Mouse (Mus musculus) kidney, embryonic 14.5 days (tissue): ENCODE data around the gene Zfp326. TPM values are rescaled to one million over a fixed set of nuclear protein-coding genes. Genes with fewer than 3 reads are reported as not detected.
A peak's percentile ranks its signal among the peaks of the same experiment; 100 is the strongest.

Experiments
- ATAC-seq: fragments of 200-750 bp; cut with Nextera tagmentation; 2 replicates; pipeline ENCODE4 v1.8.0; 2017; ENCODE audit warnings: moderate number of reproducible peaks, mild to moderate bottlenecking, moderate TSS enrichment, moderate library complexity; ENCODE audit not compliant: low FRiP score, low TSS enrichment
- H3K27ac ChIP-seq: fragments of 300-500 bp; sonication (generic); 2 replicates; pipeline ENCODE4 v1.5.1; 2014; ENCODE audit warnings: low read depth, mild to moderate bottlenecking, low read length, moderate library complexity, mixed read lengths
- H3K27me3 ChIP-seq: fragments of 300-500 bp; sonication (generic); 2 replicates; pipeline ENCODE4 v1.6.1; 2014; ENCODE audit warnings: mild to moderate bottlenecking, low read length; ENCODE audit not compliant: control insufficient read depth, insufficient read depth
- H3K36me3 ChIP-seq: fragments of 300-500 bp; sonication (generic); 2 replicates; pipeline ENCODE4 v1.6.1; 2014; ENCODE audit warnings: low read length, mixed read lengths; ENCODE audit not compliant: control insufficient read depth, insufficient read depth
- H3K4me1 ChIP-seq: fragments of 300-500 bp; sonication (generic); 2 replicates; pipeline ENCODE4 v1.6.1; 2014; ENCODE audit warnings: low read length, mixed read lengths; ENCODE audit not compliant: control insufficient read depth, insufficient read depth
- H3K4me2 ChIP-seq: fragments of 300-500 bp; sonication (generic); replicated peaks from 2 replicates; pipeline ENCODE4 v1.6.1; 2014; ENCODE audit warnings: low read depth, mild to moderate bottlenecking, low read length
- H3K4me3 ChIP-seq: fragments of 300-500 bp; sonication (generic); 2 replicates; pipeline ENCODE4 v1.5.1; 2014; ENCODE audit warnings: mild to moderate bottlenecking, low read length
- H3K9ac ChIP-seq: fragments of 300-500 bp; sonication (generic); 2 replicates; pipeline ENCODE4 v1.6.1; 2014; ENCODE audit warnings: low read depth, mild to moderate bottlenecking, low read length, moderate library complexity
- H3K9me3 ChIP-seq: fragments of 300-500 bp; sonication (generic); 2 replicates; pipeline ENCODE4 v1.6.1; 2016; ENCODE audit warnings: low read length; ENCODE audit not compliant: control insufficient read depth
- WGBS: fragments of 180-500 bp; shearing (Covaris S2); extraction: QIAGEN DNeasy Blood & Tissue Kit; methylation state at CpG from one replicate; pipeline ENCODE4 v1.1.7; 2014; 5-methylcytosine and 5-hydroxymethylcytosine counted together
- polyA plus RNA-seq: library from polyadenylated mRNA; unstranded; fragments of >200 nt; fragmentation: Nextera tagmentation; extraction: Ambion mirVana; gene quantifications from 2 replicates; pipeline ENCODE4 v1.2.1, GENCODE M21; 2014

The Zfp326 gene
- 45.1 and 57.3 TPM in 2 replicates for polyA plus RNA-seq

DNA sequence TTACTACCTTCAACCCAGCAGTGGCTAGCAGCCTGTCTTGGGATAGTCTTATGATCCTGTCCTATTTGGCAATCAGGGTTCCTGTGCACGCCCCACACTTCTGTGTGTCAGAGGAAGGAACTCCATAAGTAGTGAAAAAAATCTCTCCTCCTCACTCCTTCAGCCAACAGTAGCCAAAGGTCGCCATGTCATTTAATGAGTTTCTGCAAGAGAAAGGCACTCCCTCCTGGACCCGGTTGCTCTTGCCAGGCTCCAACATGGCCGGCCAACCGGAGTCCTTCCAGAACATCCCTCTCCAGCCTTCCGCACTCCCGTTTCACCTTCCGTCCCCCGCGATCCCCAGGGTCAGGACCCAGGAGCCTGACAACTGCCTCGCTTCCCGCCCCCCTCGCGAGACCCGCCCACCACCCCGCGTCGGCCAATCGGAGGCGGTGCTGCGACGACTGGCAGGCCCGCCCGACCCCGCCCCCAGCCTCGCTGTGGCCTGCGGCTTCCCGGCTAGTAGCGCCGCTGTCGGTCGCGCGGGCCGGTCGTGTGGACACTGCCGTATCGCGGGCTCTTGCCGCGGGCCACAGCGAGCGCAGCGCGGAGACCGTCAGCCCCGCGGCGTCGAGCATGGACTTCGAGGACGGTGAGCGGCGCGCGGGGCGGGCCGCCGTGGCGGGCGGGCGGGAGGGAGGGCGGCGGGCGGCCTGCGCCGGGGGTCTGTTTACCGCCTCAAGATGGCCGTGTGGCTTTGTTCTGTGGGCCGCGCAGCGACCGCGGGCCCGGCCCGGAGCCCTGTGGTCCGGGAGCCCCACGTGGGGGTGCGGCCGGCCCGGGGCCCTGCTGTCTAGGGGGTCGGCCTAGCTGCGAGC, at the start of gene Zfp326:
Zfp326 (plus strand) TSS at position 498 of the 857 bp plus-strand sequence.
- Histone ChIP-seq H3K4me3 (peak within 1 kb of the TSS; percentile 87), H3K36me3 (peaks cover 3% of the 10 kb centered on the region; the same call in 1 of the 2 replicates), H3K27me3 (no peaks in the 10 kb centered on the region), H3K4me1 (peaks cover 12% of the 10 kb centered on the region; the same call in 1 of the 2 replicates), H3K9ac (peak within 1 kb of the TSS; percentile 99), H3K4me2 (peak within 1 kb of the TSS; percentile 69), H3K27ac (peak within 1 kb of the TSS; percentile 81), H3K9me3 (no peaks in the 10 kb centered on the region)
- WGBS: 0% methylated on average over 68 of the region's 83 CpGs
- ATAC-seq: peak; percentile 96

DNA sequence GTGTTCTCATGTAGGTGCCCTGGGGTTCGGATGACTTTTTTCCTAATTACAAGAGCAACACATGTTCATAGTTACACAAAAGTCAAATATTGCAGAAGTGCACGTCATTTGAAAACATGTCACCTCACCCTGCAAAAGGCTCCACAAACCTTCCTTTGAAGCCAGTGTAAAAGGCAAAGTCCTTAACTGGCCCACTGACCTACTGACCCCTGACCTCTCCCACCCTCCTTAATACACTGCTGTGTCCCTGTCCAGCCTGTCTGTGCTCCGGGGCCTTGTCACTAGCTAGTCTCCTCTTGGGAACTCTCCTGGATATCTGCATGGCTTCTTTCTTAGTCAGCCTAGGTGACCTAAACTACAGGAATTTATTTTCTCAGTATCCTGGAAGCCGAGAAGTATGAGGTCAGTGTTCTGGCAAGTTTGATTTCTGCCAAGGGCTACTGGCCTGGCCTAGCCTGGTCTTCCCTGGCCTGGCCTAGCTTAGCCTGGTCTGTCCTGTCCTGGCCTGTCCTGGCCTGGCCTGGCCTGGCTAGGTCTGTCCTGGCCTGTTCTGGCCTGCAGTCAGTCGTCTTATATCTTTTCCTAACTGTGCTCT, 49.4 kb upstream of the Zfp326 start:
- Histone ChIP-seq H3K27ac (no peak overlapping the region), H3K4me3 (no peak overlapping the region), H3K4me2 (no peak overlapping the region), H3K27me3 (no peaks in the 10 kb centered on the region), H3K9ac (no peak overlapping the region), H3K36me3 (no peaks in the 10 kb centered on the region), H3K9me3 (no peaks in the 10 kb centered on the region), H3K4me1 (peaks cover 8% of the 10 kb centered on the region)
- WGBS: 57% methylated on average over 5 of the region's 5 CpGs
- ATAC-seq: no peak

DNA sequence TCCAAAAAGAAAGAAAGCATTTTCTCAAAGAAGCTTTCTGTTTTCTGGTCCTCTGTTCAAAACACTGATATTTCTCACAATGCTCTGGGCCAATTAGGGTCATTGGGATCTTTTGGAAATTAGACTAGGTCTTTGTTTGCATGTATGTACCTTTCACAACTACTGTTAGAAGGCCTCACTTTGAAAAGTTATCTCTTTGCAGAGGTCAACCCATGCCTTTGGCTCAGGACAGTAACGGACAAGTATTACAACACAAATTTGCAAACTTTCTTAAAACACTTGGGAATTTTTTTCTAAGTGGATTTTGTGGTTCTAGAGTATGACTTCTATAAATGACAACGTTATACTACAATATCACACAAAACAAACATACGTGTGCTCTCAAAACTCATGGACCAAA, 48.3 kb upstream of the Zfp326 start:
- H3K27me3 ChIP-seq: no peaks in the 10 kb centered on the region
- no peak overlapping the region for H3K4me2 ChIP-seq
- 94% methylated on average over 3 of the region's 3 CpGs for WGBS
- H3K36me3 ChIP-seq: no peaks in the 10 kb centered on the region
- H3K4me3 ChIP-seq: no peak overlapping the region
- no peak for ATAC-seq
- no peaks in the 10 kb centered on the region for H3K9me3 ChIP-seq
- H3K9ac ChIP-seq: no peak overlapping the region
- peaks cover 9% of the 10 kb centered on the region for H3K4me1 ChIP-seq
- no peak overlapping the region for H3K27ac ChIP-seq

DNA sequence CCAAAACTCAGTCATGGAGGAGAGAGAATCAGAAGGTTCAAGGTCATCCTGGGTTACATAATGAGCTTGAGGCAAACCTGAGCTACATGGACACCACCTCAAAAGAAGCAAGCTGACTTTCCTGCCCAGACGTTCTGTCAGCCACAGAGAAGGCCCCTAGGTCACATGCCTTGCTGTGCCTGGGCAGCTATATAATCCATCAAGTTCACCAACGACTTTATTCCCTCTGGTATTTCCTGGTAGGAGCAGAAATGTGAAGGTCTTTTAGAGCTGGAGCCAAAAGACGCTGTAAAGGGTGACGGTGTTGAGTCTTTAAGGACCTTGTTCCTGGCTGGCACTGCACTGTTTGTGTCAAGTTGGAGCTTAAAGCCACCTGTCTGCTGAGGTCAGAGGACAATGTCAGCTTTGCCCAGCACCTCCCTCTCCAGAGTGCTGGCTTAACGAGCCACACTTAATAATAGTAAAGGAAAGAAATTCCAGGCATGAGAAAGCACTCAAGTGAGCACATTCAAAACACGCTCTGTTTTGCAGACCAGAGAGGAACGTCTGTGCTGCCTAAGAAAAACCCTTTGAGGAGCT, 47.3 kb upstream of the Zfp326 start:
- Histone ChIP-seq H3K4me1 (peaks cover 9% of the 10 kb centered on the region; the same call in 1 of the 2 replicates), H3K27ac (no peak overlapping the region), H3K36me3 (no peaks in the 10 kb centered on the region), H3K9me3 (no peaks in the 10 kb centered on the region), H3K4me3 (no peak overlapping the region), H3K4me2 (no peak overlapping the region), H3K27me3 (no peaks in the 10 kb centered on the region), H3K9ac (no peak overlapping the region)
- 25% methylated on average over 7 of the region's 7 CpGs for WGBS
- ATAC-seq: no peak

DNA sequence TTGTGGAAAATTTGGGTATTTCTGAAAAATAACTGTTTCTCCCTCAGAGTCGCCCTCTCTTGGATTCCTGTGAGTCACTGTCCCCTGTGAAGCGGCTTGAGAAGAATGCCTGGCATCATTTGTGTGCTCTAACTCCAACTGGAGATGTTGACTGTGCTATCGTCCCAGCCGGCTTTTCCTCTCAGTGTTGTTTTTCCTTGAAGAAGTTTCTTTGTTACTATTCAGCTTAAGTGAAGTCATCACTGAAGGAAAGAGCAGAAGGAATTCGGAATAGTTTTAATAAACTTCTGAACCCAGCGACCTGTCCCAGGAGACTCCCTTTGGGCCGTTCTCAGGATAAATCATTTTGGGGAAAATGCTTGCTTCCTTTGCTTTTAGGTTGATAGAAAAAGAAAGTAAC, 44.2 kb upstream of the Zfp326 start:
- ATAC-seq: no peak
- no peak overlapping the region for H3K4me2 ChIP-seq
- H3K27ac ChIP-seq: no peak overlapping the region; the same call in 1 of the 2 replicates
- no peaks in the 10 kb centered on the region for H3K9me3 ChIP-seq
- no peaks in the 10 kb centered on the region for H3K27me3 ChIP-seq
- no peak overlapping the region for H3K9ac ChIP-seq
- H3K4me3 ChIP-seq: no peak overlapping the region
- H3K4me1 ChIP-seq: 0 out of 2 replicates have a peak, but pooled peaks cover 8% of the 10 kb centered on the region
- H3K36me3 ChIP-seq: no peaks in the 10 kb centered on the region
- 54% methylated on average over 7 of the region's 7 CpGs for WGBS

GRCm38 (mm10) chr5:105833923-105834322, 42.4 kb upstream of the Zfp326 start:
- Histone ChIP-seq H3K4me2 (no peak overlapping the region), H3K9ac (no peak overlapping the region), H3K4me3 (no peak overlapping the region), H3K27ac (no peak overlapping the region), H3K9me3 (no peaks in the 10 kb centered on the region), H3K4me1 (0 out of 2 replicates have a peak, but pooled peaks cover 8% of the 10 kb centered on the region), H3K36me3 (no peaks in the 10 kb centered on the region), H3K27me3 (no peaks in the 10 kb centered on the region)
- 50% methylated on average over 3 of the region's 3 CpGs for WGBS
- ATAC-seq: no peak

DNA sequence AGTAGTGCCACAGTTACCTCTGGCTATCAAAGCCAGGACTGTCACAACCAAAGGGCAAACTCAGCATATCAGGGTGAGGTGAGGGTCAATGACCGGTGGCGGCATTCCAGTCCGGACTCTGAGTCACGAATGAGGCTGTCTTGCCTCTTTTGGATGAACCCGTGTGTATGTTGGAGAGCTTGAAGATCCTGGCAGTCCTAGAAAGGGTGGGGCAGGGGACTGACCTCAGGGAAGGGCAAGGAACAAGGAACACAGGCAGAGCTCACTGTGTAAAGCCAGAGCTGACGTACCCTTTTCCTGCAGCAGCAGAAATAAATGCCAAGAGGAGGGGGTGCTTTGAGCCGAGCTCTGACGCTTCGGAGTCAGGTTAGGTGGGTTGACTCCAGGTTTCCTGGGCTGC, 40.4 kb upstream of the Zfp326 start:
- no peaks in the 10 kb centered on the region for H3K27me3 ChIP-seq
- H3K4me3 ChIP-seq: no peak overlapping the region
- 76% methylated on average over 9 of the region's 9 CpGs for WGBS
- H3K9me3 ChIP-seq: no peaks in the 10 kb centered on the region
- 0 out of 2 replicates have a peak, but pooled peaks cover 8% of the 10 kb centered on the region for H3K4me1 ChIP-seq
- no peak overlapping the region for H3K4me2 ChIP-seq
- H3K36me3 ChIP-seq: no peaks in the 10 kb centered on the region
- no peak for ATAC-seq
- no peak overlapping the region for H3K9ac ChIP-seq
- H3K27ac ChIP-seq: no peak overlapping the region

- Histone ChIP-seq H3K9ac (no peak overlapping the region), H3K36me3 (no peaks in the 10 kb centered on the region), H3K4me2 (no peak overlapping the region), H3K27me3 (no peaks in the 10 kb centered on the region), H3K4me1 (no peaks in the 10 kb centered on the region), H3K4me3 (no peak overlapping the region), H3K9me3 (no peaks in the 10 kb centered on the region), H3K27ac (no peak overlapping the region)
- 81% methylated on average over 13 of the region's 13 CpGs for WGBS
- ATAC-seq: no peak
Observed at GRCm38 (mm10) chr5:105839740-105840310, 36.5 kb upstream of the Zfp326 start.
